Mouse (Mus musculus) cerebellum, adult 9-10 months (tissue): ENCODE results near the gene Actn2.

Experiments used
- DNase-seq: peaks from one replicate; pipeline ENCODE4 v3.0.0; 2022

Gene Actn2

DNA sequence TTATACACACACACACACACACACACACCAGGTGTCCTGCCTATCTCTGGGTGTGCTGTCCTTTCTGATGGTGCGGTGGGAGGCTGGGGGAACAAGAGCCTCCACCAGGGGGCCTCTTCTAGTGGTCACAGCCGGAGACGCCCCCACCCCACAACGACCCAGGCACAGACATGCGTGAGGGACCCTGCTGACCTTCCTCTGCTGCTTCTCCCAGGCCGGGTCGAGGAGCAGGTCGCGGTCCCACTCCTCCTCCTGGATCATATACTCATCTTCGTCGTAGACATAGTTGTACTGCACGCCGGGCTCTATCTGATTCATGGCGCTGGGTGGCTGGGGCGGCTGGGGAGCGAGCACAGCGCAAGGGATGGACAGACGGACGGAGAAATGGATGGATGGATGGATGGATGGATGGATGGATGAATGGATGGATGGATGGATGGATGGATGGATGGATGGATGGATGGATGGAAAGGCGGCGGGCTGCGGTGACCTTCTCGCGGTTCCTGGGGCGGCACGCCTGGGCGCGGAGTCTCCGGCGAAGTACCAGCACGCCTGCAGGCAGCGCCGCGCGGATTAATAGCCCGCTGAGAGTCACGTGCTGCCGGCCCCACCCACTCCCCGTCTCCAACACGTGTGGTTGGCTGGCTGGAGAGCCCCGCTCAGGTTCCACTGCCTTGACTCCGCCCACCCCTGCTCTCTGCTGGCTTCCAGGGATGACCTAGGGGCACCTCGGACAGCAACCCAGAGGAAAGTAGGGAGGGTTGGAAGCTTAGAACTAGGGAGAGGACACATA, at the start of gene Actn2:
Actn2 (minus strand) TSS at position 578 of the 793 bp plus-strand sequence.
- peak; percentile 55 for DNase-seq

GRCm38 (mm10) chr13:12386286-12386685, 45.7 kb upstream of the Actn2 start:
- no peak for DNase-seq

DNA sequence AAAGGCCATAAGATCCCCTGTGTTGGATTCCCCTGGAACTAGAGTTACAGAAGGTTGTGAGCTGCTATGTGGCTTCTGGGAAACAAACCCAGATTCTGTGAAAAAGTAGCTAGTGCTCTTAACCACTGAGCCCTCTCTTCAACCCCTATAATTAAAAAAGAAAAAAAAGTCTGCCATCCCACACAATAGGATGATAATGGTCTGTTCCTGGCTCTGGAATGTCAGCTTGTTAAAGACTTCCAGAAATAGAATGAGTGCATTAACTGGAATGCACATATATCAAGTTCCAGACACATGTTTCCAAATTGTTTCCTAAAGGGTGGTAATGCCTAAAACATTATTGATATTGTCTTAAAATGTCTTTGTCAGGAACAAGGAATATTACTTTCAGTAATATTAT, 44.2 kb upstream of the Actn2 start:
- DNase-seq: no peak

GRCm38 (mm10) chr13:12376778-12377177, 36.2 kb upstream of the Actn2 start:
- no peak for DNase-seq

DNA sequence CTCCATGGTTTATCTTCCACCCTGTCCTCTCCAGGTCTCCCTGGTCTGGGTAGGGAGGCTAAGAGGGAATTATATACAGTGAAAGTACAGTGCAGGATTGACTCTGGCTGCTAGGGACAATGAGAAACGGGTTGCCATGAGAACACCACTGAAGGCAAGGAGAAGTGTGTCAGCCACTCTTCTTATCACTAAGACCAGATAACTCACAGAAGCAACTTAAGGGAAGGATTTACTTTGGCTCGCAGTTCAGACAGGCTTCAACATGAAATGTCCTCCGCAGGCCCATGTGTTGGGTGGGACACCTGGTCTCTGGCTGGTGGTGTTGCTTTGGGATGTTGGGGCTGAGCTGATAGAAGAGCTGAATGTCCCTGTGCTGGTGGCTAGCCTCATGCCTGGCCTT, 32.2 kb upstream of the Actn2 start:
- no peak for DNase-seq

GRCm38 (mm10) chr13:12369930-12370329, 29.4 kb upstream of the Actn2 start:
- no peak for DNase-seq

- no peak for DNase-seq
Observed at GRCm38 (mm10) chr13:12369041-12369621, 28.6 kb upstream of the Actn2 start.

GRCm38 (mm10) chr13:12361486-12361885, 20.9 kb upstream of the Actn2 start:
- DNase-seq: no peak

DNA sequence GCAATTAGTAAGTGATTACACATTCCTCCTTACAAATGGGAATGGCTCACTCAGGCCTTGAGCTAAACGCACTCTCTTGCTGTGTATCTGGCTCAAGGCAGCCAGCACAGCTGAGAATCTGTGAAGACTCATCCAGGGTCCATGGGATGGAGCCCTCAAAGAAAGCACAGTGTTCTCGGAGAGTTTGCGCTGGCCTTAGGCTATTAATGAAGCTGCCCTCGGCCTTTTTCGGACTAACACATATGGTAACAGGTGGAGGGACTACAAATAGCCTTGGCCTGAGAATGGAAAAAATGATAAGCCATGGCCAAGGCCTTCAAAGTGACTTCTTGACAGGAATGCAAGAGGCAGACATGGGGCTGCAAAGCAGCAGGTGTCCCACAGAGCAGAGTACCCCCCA, 17.0 kb upstream of the Actn2 start:
- DNase-seq: no peak

- no peak for DNase-seq
Observed at GRCm38 (mm10) chr13:12356184-12356583, 15.6 kb upstream of the Actn2 start.

DNA sequence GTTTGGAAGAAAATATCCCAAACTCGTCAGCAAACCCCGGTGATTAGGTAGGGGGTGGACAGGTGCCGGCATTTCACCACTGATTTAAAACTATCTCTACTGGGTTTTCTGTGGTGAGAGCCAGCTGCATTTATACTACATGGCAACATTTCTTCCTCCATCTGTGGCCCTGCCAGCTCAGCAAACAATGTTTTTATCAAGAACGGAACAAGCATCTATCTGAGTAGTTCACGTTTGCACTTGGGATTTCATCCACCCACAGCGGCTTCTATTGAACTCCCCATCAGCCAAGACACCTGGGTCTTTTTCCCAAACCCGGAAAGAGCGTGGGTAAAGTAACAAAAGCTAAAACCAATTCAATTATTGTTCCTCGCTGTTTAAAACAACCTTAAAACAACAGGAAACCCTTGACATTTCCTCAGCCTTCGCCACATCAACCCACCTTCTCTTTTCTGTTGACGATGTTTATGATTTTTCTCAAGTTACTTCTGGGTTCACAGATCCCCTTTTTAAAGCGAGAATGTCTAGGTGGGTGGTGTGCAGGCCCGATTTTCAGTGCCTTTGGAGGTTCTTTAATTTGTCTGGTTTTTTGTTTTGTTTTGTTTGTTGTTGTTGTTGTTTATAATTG, 8.8 kb upstream of the Actn2 start:
- no peak for DNase-seq

GRCm38 (mm10) chr13:12346837-12347236, 6.3 kb upstream of the Actn2 start:
- DNase-seq: no peak

DNA sequence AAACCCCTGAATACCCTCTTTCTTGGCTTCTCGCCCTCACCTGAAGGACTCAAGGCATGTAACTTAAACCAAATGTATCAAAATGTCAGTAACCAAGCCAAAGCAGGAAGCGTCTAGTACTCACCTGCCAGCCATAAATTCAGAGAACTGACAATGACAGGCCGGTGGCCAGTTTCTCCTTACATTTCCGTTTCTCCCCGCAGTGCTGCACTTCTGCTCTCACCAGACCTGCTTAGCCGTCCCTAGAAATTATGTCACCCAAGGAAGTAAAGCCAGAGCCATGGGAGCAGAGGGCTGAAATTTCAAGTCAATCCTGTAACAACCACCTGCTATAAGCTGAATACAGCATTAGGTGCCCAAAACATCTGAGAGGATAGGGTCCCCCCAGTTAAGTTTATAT, 887 bp upstream of the Actn2 start:
- no peak for DNase-seq

DNA sequence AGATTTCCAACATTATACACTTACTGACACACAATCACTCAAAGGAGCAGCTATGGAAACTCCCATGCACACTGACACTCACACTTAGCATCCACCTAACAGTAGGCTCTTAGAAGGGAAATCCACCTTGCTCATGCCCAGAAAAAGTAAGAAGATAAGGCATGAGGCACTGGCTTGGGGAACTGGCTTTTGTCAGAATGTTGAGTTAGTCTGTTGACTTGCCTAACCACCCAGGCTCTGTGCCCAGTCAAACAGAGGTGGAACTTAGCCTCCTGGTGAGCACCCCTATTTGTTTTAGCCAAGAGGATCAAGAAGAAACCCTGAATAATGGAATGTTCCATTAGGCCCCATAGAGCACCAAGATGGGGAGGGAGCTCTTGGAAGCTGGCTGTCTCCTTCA, 1.1 kb downstream of the Actn2 start:
- no peak for DNase-seq

DNA sequence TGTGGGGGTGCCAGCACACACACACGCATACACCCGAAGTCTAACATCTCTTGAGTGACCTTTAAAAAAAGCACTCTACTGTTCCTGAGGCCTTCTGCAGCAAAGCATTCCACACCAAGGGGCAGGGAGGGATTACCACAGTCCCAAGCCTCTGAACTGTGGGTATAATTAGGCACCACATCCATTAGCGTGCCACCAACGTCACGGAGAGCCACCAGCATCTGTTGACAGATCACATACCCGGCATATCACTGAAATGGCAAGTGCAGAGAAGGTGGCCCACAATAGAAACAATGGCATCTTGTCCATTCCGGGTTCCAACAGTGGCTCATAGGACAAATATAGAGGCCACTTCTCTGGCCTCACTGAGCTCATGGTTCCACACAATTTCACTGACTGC, 2.8 kb downstream of the Actn2 start:
- DNase-seq: no peak

GRCm38 (mm10) chr13:12334016-12334415, 6.5 kb downstream of the Actn2 start:
- DNase-seq: no peak

- DNase-seq: no peak
Observed at GRCm38 (mm10) chr13:12331528-12331927, 9.0 kb downstream of the Actn2 start.

- DNase-seq: no peak
Observed at GRCm38 (mm10) chr13:12328392-12328791, 12.2 kb downstream of the Actn2 start.

DNA sequence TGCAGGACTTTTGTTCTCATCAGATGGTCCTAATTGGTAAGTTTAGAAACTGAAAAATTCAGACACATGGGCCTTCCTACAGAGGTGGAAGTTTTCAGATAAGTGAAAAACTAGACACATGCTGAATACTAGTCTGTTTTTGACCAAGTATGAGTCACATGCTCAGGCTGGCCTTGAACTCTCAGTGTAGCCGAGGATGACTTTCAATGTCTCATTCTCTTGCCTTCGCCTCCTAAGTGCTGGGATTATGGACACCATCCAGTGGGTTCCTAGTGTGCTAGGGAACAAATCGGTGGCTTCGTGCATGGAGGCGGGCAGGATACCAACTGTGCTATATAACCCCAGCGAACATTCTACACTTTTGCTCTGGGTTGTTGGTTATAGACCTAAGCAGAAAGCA, 13.0 kb downstream of the Actn2 start:
- DNase-seq: no peak

DNA sequence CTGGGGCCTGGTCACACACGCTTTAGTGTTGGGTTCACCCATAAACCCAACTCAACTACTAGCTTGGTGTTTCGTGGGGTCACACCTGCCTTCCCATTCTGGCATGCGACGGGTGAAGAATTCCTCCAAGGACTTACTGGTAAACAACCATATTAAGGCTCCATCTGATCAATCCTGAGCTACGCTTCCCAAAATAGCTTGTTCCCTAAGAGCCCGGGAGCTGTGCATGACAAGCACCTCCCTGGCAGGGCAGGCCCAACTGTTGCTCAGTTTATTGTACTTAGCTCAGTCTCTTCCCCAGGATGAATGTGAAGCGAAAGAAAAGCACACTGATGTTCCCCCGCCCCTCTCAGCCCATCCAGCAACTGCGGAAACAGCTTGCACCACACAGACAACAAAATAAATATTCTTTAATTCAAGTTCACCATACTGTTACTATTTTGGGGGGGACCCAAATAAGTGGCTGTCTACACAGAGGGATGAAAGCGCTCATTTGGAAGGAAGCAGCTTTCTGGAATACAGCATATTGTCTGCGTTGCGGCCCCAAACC, 17.4 kb downstream of the Actn2 start:
- DNase-seq: no peak

DNA sequence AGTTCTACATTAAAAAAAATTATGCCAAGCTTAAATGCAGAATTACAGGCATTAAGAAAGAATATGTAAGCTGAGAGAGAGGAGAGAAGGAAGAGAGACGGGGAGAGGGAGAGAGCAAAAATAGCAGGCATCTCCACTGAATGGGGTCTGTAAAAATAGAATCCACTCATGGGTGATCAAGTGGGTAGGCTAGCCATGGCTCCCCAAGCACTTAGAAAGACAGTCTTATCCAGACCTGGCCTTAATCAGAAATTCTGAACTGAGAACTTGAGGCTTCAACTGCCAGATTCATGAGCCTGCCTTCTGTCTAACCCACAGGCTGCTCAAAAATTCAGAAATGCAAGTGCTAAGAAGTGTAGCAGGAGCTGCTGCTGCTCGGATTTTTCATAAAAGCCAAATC, 20.4 kb downstream of the Actn2 start:
- no peak for DNase-seq

DNA sequence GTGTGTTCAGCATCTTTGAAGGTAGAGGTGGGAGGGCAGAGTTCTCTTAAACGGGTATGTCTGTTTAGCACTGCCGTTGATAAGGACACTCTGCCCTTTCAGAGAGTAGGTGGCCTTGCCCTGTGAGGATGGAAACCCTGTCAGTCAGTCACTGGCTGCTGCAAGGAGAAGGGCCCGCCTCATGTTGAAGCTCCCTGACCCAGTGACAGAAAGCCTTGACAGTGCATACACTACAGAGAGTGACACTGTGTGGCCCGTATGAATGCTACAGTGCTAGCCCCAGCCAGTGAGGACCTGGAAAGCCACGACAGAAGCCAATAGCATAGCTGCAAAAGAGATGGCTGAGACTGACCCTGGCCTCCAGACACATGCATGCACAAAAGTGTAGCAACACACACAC, 22.5 kb downstream of the Actn2 start:
- no peak for DNase-seq

DNA sequence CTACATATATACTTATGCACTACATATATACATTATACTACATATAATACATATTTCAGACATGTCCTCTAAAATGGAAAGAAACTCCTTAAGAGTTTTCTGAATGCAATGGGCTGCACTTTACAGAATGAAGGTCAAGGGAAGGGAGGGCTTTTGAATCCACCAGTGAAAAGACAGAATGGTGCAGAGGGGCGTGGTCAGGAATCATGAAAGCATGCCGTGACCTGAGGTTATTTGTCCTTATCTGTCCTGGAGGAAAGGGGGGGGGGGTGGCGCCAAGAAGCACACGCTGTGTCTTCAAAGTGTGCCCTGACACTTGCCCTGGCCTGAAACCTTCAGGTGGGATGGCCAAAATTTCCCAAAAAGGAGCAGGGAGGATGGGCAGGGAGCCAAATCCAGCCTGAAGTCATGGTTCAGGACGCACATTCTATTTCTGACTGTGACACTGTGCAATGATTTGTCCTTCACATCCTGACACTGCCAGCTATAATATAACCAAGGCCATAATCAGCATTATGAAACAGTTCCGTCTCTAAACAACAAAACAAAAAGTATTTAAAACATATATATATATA, 23.3 kb downstream of the Actn2 start:
- no peak for DNase-seq

- no peak for DNase-seq
Observed at GRCm38 (mm10) chr13:12314173-12314572, 26.4 kb downstream of the Actn2 start.
